Mouse (Mus musculus) urinary bladder, postnatal 36 days (tissue): ENCODE data around the gene Nedd4.

ENCODE experiments used
- DNase-seq, 2 experiments: peaks; one replicate each; pipeline ENCODE4 v3.0.0; 2022; ENCODE audit warnings: low spot score in 2 of 2, mixed read lengths in 1 of 2

Gene Nedd4

GRCm38 (mm10) chr9:72791213-72791582 lies 129.1 kb downstream of the Nedd4 start:
- no peak for DNase-seq

- peak in 1 of 2 experiments; percentile 16 for DNase-seq
Measured at GRCm38 (mm10) chr9:72791681-72792080, 129.5 kb downstream of the Nedd4 start.

GRCm38 (mm10) chr9:72795243-72795642 lies 133.1 kb downstream of the Nedd4 start:
- DNase-seq, result no peak

GRCm38 (mm10) chr9:72797136-72797621 lies 135.0 kb downstream of the Nedd4 start:
- DNase-seq, result peak; percentile 26 to 66
